Mouse (Mus musculus): ENCODE results near the gene 9430038I01Rik. TPM values are rescaled to one million over a fixed set of nuclear protein-coding genes. Genes with fewer than 3 reads are reported as not detected.

The 9430038I01Rik gene
- polyA plus RNA-seq, 1 experiment from 2014 or later, result 14.1 TPM

DNA sequence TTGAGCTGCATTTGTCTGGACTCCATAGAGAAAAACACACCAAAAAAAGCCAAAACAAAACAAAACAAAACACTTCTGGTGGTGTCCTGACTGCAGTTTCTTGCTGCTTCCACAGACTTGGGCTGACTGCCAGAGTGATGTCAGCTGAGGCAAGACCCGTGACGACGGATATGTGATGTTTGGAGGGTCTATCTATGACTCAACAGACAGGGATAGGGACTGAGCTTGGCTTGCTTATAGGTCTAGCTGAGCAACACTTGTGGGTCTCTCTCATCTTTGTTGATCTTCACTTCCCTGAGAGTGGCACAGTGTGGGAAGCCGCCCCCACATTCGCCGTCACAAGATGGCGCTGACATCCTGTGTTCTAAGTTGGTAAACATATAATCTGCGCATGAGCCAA is 4.1 kb upstream of the 9430038I01Rik start:
- no peak overlapping the region for H3K4me3 ChIP-seq
- H3K4me1 ChIP-seq (replicated peaks), result peaks cover 11% of the 10 kb centered on the region
- ATAC-seq (ENCODE audit: low FRiP score), result no peak
- H3K27me3 ChIP-seq, result no peaks in the 10 kb centered on the region
- H3K36me3 ChIP-seq, result no peaks in the 10 kb centered on the region
- 90% methylated on average over 8 of the region's 8 CpGs for WGBS
- H3K27ac ChIP-seq, result no peak overlapping the region
- no peak overlapping the region for H3K4me2 ChIP-seq
- no peak overlapping the region for H3K9ac ChIP-seq
- H3K9me3 ChIP-seq, result no peaks in the 10 kb centered on the region

GRCm38 (mm10) chr7:137407428-137408058 is 3.0 kb downstream of the 9430038I01Rik start:
- Histone ChIP-seq H3K36me3 (no peaks in the 10 kb centered on the region), H3K27me3 (no peaks in the 10 kb centered on the region), H3K4me1 (replicated peaks) (peaks cover 13% of the 10 kb centered on the region), H3K27ac (no peak overlapping the region), H3K9me3 (no peaks in the 10 kb centered on the region), H3K4me2 (no peak overlapping the region), H3K4me3 (no peak overlapping the region), H3K9ac (no peak overlapping the region)
- ATAC-seq (ENCODE audit: low FRiP score), result no peak
- 97% methylated on average over 1 of the region's 1 CpGs for WGBS

DNA sequence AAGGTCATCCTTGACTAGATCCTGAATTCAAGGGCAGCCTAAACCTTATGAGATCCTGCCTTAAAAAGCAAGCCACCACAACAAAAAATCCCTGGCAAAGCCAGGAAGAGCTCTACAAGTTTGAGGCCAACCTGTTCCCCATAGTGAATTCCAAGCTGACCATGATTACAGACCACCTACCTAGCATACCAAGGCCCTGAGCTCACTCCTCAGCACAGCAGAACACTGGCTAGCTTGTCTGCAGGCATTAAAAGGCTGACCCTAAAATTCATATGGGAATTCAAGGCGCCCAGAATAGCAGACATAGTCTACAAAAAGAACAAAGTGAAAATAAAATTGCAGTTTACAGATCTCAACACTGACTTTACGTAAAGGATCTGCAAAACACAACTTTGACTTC is 6.4 kb downstream of the 9430038I01Rik start:
- Histone ChIP-seq H3K27ac (no peak overlapping the region), H3K4me1 (replicated peaks) (0 out of 2 replicates have a peak, but pooled peaks cover 2% of the 10 kb centered on the region), H3K9ac (no peak overlapping the region), H3K27me3 (no peaks in the 10 kb centered on the region), H3K4me2 (no peak overlapping the region), H3K36me3 (no peaks in the 10 kb centered on the region), H3K9me3 (peaks cover 7% of the 10 kb centered on the region; the same call in 1 of the 2 replicates), H3K4me3 (no peak overlapping the region)
- 95% methylated on average over 2 of the region's 2 CpGs for WGBS
- no peak for ATAC-seq (ENCODE audit: low FRiP score)

DNA sequence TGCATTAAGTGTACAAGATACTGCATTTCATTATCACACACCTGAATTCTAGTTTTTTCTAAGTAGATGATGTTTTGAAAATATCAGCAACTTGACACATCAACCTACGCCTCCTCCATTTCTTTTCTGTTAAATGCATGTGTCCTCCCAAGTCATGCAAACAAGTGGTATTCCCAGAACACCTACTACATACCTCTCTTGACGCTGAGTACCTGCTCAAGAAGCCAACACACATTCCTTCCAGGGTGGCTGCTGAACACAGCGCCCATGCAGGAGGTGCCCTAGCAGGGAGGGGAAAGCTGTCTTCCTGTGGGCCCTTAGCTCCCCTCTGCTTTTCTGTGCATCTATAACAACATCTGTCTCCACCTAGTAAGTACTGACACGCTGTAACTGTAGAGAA is 11.6 kb downstream of the 9430038I01Rik start:
- no peak overlapping the region for H3K9ac ChIP-seq
- 0 out of 2 replicates have a peak, but pooled peaks cover 4% of the 10 kb centered on the region for H3K36me3 ChIP-seq
- ATAC-seq (ENCODE audit: low FRiP score), result no peak
- no peak overlapping the region for H3K4me3 ChIP-seq
- H3K4me1 ChIP-seq (replicated peaks), result no peaks in the 10 kb centered on the region
- no peak overlapping the region for H3K27ac ChIP-seq
- no peak overlapping the region for H3K4me2 ChIP-seq
- H3K9me3 ChIP-seq, result peaks cover 7% of the 10 kb centered on the region; the same call in 1 of the 2 replicates
- H3K27me3 ChIP-seq, result no peaks in the 10 kb centered on the region
- WGBS, result 95% methylated on average over 4 of the region's 4 CpGs

GRCm38 (mm10) chr7:137397361-137397910 is 13.1 kb downstream of the 9430038I01Rik start:
- no peak overlapping the region for H3K4me3 ChIP-seq
- WGBS, result 93% methylated on average over 8 of the region's 8 CpGs
- H3K27ac ChIP-seq, result no peak overlapping the region
- 0 out of 2 replicates have a peak, but pooled peaks cover 4% of the 10 kb centered on the region for H3K36me3 ChIP-seq
- no peak for ATAC-seq (ENCODE audit: low FRiP score)
- H3K27me3 ChIP-seq, result no peaks in the 10 kb centered on the region
- H3K9me3 ChIP-seq, result peaks cover 7% of the 10 kb centered on the region; the same call in 1 of the 2 replicates
- H3K4me2 ChIP-seq, result no peak overlapping the region
- no peak overlapping the region for H3K9ac ChIP-seq
- H3K4me1 ChIP-seq (replicated peaks), result no peaks in the 10 kb centered on the region

DNA sequence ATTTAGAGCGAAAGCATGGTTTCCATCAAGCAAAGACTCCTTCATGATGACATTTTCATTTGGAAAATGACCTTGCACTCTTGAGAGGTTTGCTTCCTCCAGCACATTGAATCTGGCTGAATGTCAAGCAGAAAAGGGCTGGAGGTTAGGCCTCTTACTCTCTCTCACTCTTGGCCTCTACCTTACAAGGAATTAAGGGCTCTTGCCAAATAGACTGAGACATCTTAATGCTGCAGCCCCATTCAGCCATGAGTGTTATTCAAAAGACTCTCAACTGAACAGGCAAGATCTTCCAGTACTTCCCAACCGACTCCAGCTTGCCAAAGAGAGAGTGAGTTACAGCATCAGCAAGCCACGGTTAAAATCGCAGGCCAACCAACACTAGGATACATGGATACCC is 15.1 kb downstream of the 9430038I01Rik start:
- no peaks in the 10 kb centered on the region for H3K4me1 ChIP-seq (replicated peaks)
- 89% methylated on average over 4 of the region's 4 CpGs for WGBS
- ATAC-seq (ENCODE audit: low FRiP score), result no peak

DNA sequence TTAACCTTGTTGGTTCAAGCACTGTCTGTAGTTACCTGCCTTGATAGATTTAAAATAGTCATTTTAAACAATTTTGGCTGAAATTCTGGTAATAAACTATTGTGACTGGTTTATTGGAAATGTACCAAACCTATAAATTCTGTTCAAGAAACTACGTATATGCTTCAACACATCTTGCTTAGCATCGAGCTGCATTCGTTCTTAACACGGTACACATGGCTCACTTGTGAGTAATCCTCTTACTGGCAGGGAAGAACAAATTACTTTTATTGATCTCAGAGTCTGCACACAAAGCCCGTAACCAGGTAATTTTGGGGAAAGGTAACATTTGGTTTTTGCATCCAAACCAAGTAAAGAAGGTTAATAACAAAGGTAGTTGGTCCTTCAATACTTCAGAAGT is 22.7 kb downstream of the 9430038I01Rik start:
- 90% methylated on average over 5 of the region's 5 CpGs for WGBS
- Histone ChIP-seq H3K4me2 (no peak overlapping the region), H3K9me3 (no peaks in the 10 kb centered on the region)

More for the DNA sequence above, 15.1 kb downstream of the 9430038I01Rik start:
- Histone ChIP-seq H3K4me2 (no peak overlapping the region), H3K9me3 (no peaks in the 10 kb centered on the region), H3K27ac (no peak overlapping the region), H3K4me3 (no peak overlapping the region), H3K9ac (no peak overlapping the region), H3K27me3 (no peaks in the 10 kb centered on the region), H3K36me3 (0 out of 2 replicates have a peak, but pooled peaks cover 4% of the 10 kb centered on the region)

GRCm38 (mm10) chr7:137374996-137375395 is 35.6 kb downstream of the 9430038I01Rik start:
- Histone ChIP-seq H3K9ac (no peak overlapping the region), H3K9me3 (no peaks in the 10 kb centered on the region), H3K27ac (no peak overlapping the region), H3K4me1 (replicated peaks) (no peaks in the 10 kb centered on the region), H3K4me2 (no peak overlapping the region), H3K27me3 (no peaks in the 10 kb centered on the region), H3K36me3 (peaks cover 6% of the 10 kb centered on the region; the same call in 1 of the 2 replicates), H3K4me3 (no peak overlapping the region)
- ATAC-seq (ENCODE audit: low FRiP score), result no peak
- WGBS, result 92% methylated on average over 7 of the region's 7 CpGs

More for the DNA sequence above, 22.7 kb downstream of the 9430038I01Rik start:
- no peak for ATAC-seq (ENCODE audit: low FRiP score)
- no peak overlapping the region for H3K9ac ChIP-seq
- H3K4me1 ChIP-seq (replicated peaks), result no peaks in the 10 kb centered on the region; the same call in 1 of the 2 replicates
- no peak overlapping the region for H3K27ac ChIP-seq
- no peak overlapping the region for H3K4me3 ChIP-seq
- no peaks in the 10 kb centered on the region for H3K27me3 ChIP-seq
- no peaks in the 10 kb centered on the region for H3K36me3 ChIP-seq

GRCm38 (mm10) chr7:137371770-137372169 is 38.8 kb downstream of the 9430038I01Rik start:
- no peak overlapping the region for H3K4me2 ChIP-seq
- H3K27me3 ChIP-seq, result no peaks in the 10 kb centered on the region
- H3K4me1 ChIP-seq (replicated peaks), result no peaks in the 10 kb centered on the region
- no peaks in the 10 kb centered on the region for H3K9me3 ChIP-seq
- H3K36me3 ChIP-seq, result peaks cover 6% of the 10 kb centered on the region; the same call in 1 of the 2 replicates
- H3K27ac ChIP-seq, result no peak overlapping the region
- no peak for ATAC-seq (ENCODE audit: low FRiP score)
- H3K9ac ChIP-seq, result no peak overlapping the region
- H3K4me3 ChIP-seq, result no peak overlapping the region
- 70% methylated on average over 4 of the region's 4 CpGs for WGBS

GRCm38 (mm10) chr7:137370175-137370574 is 40.4 kb downstream of the 9430038I01Rik start:
- Histone ChIP-seq H3K36me3 (peaks cover 6% of the 10 kb centered on the region; the same call in 1 of the 2 replicates), H3K9ac (no peak overlapping the region), H3K4me3 (no peak overlapping the region), H3K4me1 (replicated peaks) (no peaks in the 10 kb centered on the region), H3K9me3 (no peaks in the 10 kb centered on the region), H3K4me2 (no peak overlapping the region), H3K27ac (no peak overlapping the region), H3K27me3 (no peaks in the 10 kb centered on the region)
- no peak for ATAC-seq (ENCODE audit: low FRiP score)
- WGBS, result 49% methylated on average over 2 of the region's 2 CpGs

GRCm38 (mm10) chr7:137366736-137367135 is 43.8 kb downstream of the 9430038I01Rik start:
- 88% methylated on average over 4 of the region's 4 CpGs for WGBS
- Histone ChIP-seq H3K9me3 (no peaks in the 10 kb centered on the region), H3K4me3 (no peak overlapping the region), H3K27me3 (0 out of 2 replicates have a peak, but pooled peaks cover 3% of the 10 kb centered on the region), H3K27ac (no peak overlapping the region), H3K4me2 (no peak overlapping the region), H3K36me3 (no peaks in the 10 kb centered on the region), H3K9ac (no peak overlapping the region), H3K4me1 (replicated peaks) (no peaks in the 10 kb centered on the region)
- ATAC-seq (ENCODE audit: low FRiP score), result no peak

GRCm38 (mm10) chr7:137365056-137365455 is 45.5 kb downstream of the 9430038I01Rik start:
- H3K4me2 ChIP-seq, result no peak overlapping the region
- H3K9me3 ChIP-seq, result no peaks in the 10 kb centered on the region
- H3K36me3 ChIP-seq, result no peaks in the 10 kb centered on the region
- H3K4me3 ChIP-seq, result no peak overlapping the region
- H3K4me1 ChIP-seq (replicated peaks), result no peaks in the 10 kb centered on the region
- ATAC-seq (ENCODE audit: low FRiP score), result no peak
- no peak overlapping the region for H3K9ac ChIP-seq
- H3K27ac ChIP-seq, result no peak overlapping the region
- 93% methylated on average over 8 of the region's 8 CpGs for WGBS
- H3K27me3 ChIP-seq, result 0 out of 2 replicates have a peak, but pooled peaks cover 3% of the 10 kb centered on the region

- no peak for ATAC-seq (ENCODE audit: low FRiP score)
- Histone ChIP-seq H3K27me3 (0 out of 2 replicates have a peak, but pooled peaks cover 3% of the 10 kb centered on the region), H3K9ac (no peak overlapping the region), H3K36me3 (no peaks in the 10 kb centered on the region), H3K27ac (no peak overlapping the region), H3K4me3 (no peak overlapping the region), H3K4me1 (replicated peaks) (no peaks in the 10 kb centered on the region), H3K9me3 (no peaks in the 10 kb centered on the region), H3K4me2 (no peak overlapping the region)
- WGBS, result 73% methylated on average over 7 of the region's 7 CpGs
Observed at GRCm38 (mm10) chr7:137364571-137364970, 46.0 kb downstream of the 9430038I01Rik start.
